Mouse (Mus musculus): Measurements from ENCODE around the gene Aqp1. TPM values are rescaled to one million over a fixed set of nuclear protein-coding genes. Genes with fewer than 3 reads are reported as not detected.

Gene Aqp1
- polyA plus RNA-seq, 1 experiment from 2014 or later = 0.20 TPM

Small RNA genes within 50 kb of the gene (microRNA-seq; reads per million reads assigned to microRNA genes)
- gene Gm25458 = not detected

Other genes starting within 250 kb of the Aqp1 start
- gene Crhr2, start 203.4 kb upstream of the Aqp1 start, polyA plus RNA-seq (2014; fragmentation: Nextera tagmentation; extraction: Ambion mirVana) = 1.2 and 1.3 TPM in 2 replicates
- gene Inmt, start 161.4 kb upstream of the Aqp1 start, polyA plus RNA-seq (2014; fragmentation: Nextera tagmentation; extraction: Ambion mirVana) = not detected in 2 replicates
- 8.5 and 11.4 TPM in 2 replicates for gene Mindy4, start 133.0 kb upstream of the Aqp1 start, polyA plus RNA-seq (2014; fragmentation: Nextera tagmentation; extraction: Ambion mirVana)
- not detected in 2 replicates for gene Ghrhr, start 39.9 kb downstream of the Aqp1 start, polyA plus RNA-seq (2014; fragmentation: Nextera tagmentation; extraction: Ambion mirVana)
- gene Adcyap1r1, start 115.5 kb downstream of the Aqp1 start, polyA plus RNA-seq (2014; fragmentation: Nextera tagmentation; extraction: Ambion mirVana) = 70.7 and 79.3 TPM in 2 replicates